Comparison of ENCODE assay signal across 13 mouse cellular contexts in the genomic region with DNA sequence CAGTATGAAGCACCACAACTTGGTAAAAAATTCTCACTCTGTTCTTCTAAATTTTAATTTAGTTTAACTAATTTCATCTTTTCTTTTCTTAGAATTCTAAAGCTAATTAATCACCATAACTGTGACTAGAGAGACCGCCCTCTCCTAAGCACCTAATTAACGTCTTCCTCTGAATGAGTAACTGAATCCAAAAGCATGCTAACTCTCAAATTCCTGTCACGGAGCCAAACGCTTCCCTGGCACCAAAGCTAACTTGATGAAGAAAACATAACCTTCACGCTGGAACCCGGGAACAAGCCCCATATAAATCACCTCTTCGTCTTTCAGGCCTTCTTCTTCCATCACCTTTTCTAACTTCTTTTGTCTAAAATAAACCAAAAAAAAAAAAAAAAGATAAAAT. TPM values are rescaled to one million over a fixed set of nuclear protein-coding genes. Genes with fewer than 3 reads are reported as not detected.
A peak's percentile ranks its signal among the peaks of the same experiment; 100 is the strongest.
DNase-seq lines count a peak whose midpoint lies in the region; ATAC-seq and TF ChIP-seq lines count a peak whose summit lies in the region.
"Had no signal": no experiment of that assay in that cellular context is flagged by ENCODE, and none has a peak within 500 bp of the region (broad histone marks: within the 10 kb centered on the region; RNA-seq: fewer than 3 reads in every experiment).

No protein-coding gene starts in this region.

- H3K36me3 ChIP-seq in hindbrain, embryonic 13.5 days, result peaks cover 72% of the 10 kb centered on the region

- H3K4me1 ChIP-seq in lung, adult 2 months (ENCODE audit: control insufficient read depth, insufficient read depth, low read length), result peaks cover 10% of the 10 kb centered on the region
- 0 out of 2 replicates have a peak, but pooled peaks cover 5% of the 10 kb centered on the region for H3K4me1 ChIP-seq in hindbrain, embryonic 13.5 days (replicated peaks)
- H3K4me1 ChIP-seq: neural tube, embryonic 12.5 days had no signal

- H3K4me3 ChIP-seq in lung, adult 2 months (replicated peaks; ENCODE audit: extremely low read depth, low read depth, low read length), result no peak overlapping the region
- H3K4me3 ChIP-seq in hindbrain, embryonic 13.5 days, result no peak overlapping the region
- H3K4me3 ChIP-seq: neural tube, embryonic 12.5 days had no signal

- H3K9me3 ChIP-seq in hindbrain, embryonic 13.5 days, result no peaks in the 10 kb centered on the region
- H3K9me3 ChIP-seq: neural tube, embryonic 12.5 days had no signal

- TF ChIP-seq POLR2A in lung, adult 2 months (IDR thresholded peaks at IDR 0.05; ENCODE audit: borderline replicate concordance, extremely low read depth, low read depth, low read length), result no peak

- TF ChIP-seq CTCF in lung, adult 2 months (IDR thresholded peaks at IDR 0.05; ENCODE audit: insufficient read depth, low read length), result no peak

- H3K4me2 ChIP-seq in hindbrain, embryonic 13.5 days, result no peak overlapping the region
- H3K4me2 ChIP-seq: neural tube, embryonic 12.5 days had no signal

- no peak overlapping the region for H3K27ac ChIP-seq in hindbrain, embryonic 13.5 days
- H3K27ac ChIP-seq: neural tube, embryonic 12.5 days had no signal

- H3K27me3 ChIP-seq in hindbrain, embryonic 13.5 days, result no peaks in the 10 kb centered on the region
- H3K27me3 ChIP-seq: neural tube, embryonic 12.5 days had no signal

- ATAC-seq in hindbrain, embryonic 13.5 days (ENCODE audit: low FRiP score), result no peak
- ATAC-seq: liver, postnatal 0 days had no signal

- 24% methylated on average over 7 of the region's 7 CpGs for WGBS in lung, adult 2 months
- WGBS in hindbrain, embryonic 13.5 days, result 65% methylated on average over 7 of the region's 7 CpGs

- peak; percentile 16 for DNase-seq in gastrocnemius, postnatal 10 days
- no peak for DNase-seq in gastrocnemius, postnatal 25 days
- peak; percentile 38 to 56 for DNase-seq in lung, adult 18-20 months
- no peak for DNase-seq in lung, adult 2 months
- peak; percentile 62 for DNase-seq in heart, postnatal 4 days
- peak; percentile 60 for DNase-seq in lung, postnatal 36 days
- DNase-seq in spleen, adult 12 weeks (ENCODE audit: low spot score), result no peak
- DNase-seq: liver, postnatal 0 days had no signal

- no peak overlapping the region for H3K9ac ChIP-seq in hindbrain, embryonic 13.5 days
- H3K9ac ChIP-seq: liver, postnatal 0 days; neural tube, embryonic 12.5 days had no signal

RNA-seq across cellular contexts. Expression of gene Stk38, which starts 15.7 kb away (rescaled TPM):
- total RNA-seq in gastrocnemius, postnatal 10 days (2021), result 10 to 100 TPM; 34.4 to 45.0 TPM
- 10 to 100 TPM; 25.2 to 26.4 TPM for total RNA-seq in gastrocnemius, postnatal 25 days (2021)
- 105 and 111 TPM in 2 replicates for polyA plus RNA-seq in lung, adult 2 months (2012; rRNA removed)
- total RNA-seq in heart, postnatal 4 days (2021), result 10 to 100 TPM; 64.3 to 67.4 TPM
- 111 and 122 TPM in 2 replicates for polyA plus RNA-seq in hindbrain, embryonic 13.5 days (2015; fragmentation: Nextera tagmentation; extraction: Ambion mirVana)

RNA-seq across cellular contexts. Expression of gene Srsf3, which starts 40.3 kb away (rescaled TPM):
- total RNA-seq in gastrocnemius, postnatal 10 days (2021), result 10 to 100 TPM; 91.3 to 94.2 TPM
- 10 to 100 TPM; 36.4 to 48.2 TPM for total RNA-seq in gastrocnemius, postnatal 25 days (2021)
- 159 and 168 TPM in 2 replicates for polyA plus RNA-seq in lung, adult 2 months (2012; rRNA removed)
- 100 to 1,000 TPM; 224 to 227 TPM for total RNA-seq in heart, postnatal 4 days (2021)
- polyA plus RNA-seq in hindbrain, embryonic 13.5 days (2015; fragmentation: Nextera tagmentation; extraction: Ambion mirVana), result 506 and 515 TPM in 2 replicates

RNA-seq across cellular contexts. Expression of gene Kctd20, which starts 40.4 kb away (rescaled TPM):
- 10 to 100 TPM; 35.9 to 42.8 TPM for total RNA-seq in gastrocnemius, postnatal 10 days (2021)
- total RNA-seq in gastrocnemius, postnatal 25 days (2021), result 10 to 100 TPM; 25.9 to 34.0 TPM
- polyA plus RNA-seq in lung, adult 2 months (2012; rRNA removed), result 37.5 and 59.5 TPM in 2 replicates
- total RNA-seq in heart, postnatal 4 days (2021), result 10 to 100 TPM; 63.1 to 65.3 TPM
- polyA plus RNA-seq in hindbrain, embryonic 13.5 days (2015; fragmentation: Nextera tagmentation; extraction: Ambion mirVana), result 96.0 and 96.7 TPM in 2 replicates

RNA-seq across cellular contexts. Expression of gene Pxt1, which starts 48.5 kb away (rescaled TPM):
- total RNA-seq in gastrocnemius, postnatal 10 days (2021), result not detected
- not detected for total RNA-seq in gastrocnemius, postnatal 25 days (2021)
- polyA plus RNA-seq in lung, adult 2 months (2012; rRNA removed), result 0.15 and 0.19 TPM in 2 replicates
- total RNA-seq in heart, postnatal 4 days (2021), result not detected
- 0.19 TPM in 1 of 2 replicates, not detected in the other for polyA plus RNA-seq in hindbrain, embryonic 13.5 days (2015; fragmentation: Nextera tagmentation; extraction: Ambion mirVana)
- total RNA-seq: gastrocnemius, adult 8-10 months; layer of hippocampus, adult 8-10 months had no signal
- polyA plus RNA-seq: embryonic facial prominence, embryonic 11.5 days; neural tube, embryonic 12.5 days had no signal

Comparison
In these comparisons a context has a peak if more than half of its experiments do, and no peak if none do; other contexts are left out.
1. DNase-seq: peak in gastrocnemius, postnatal 10 days (single experiment), lung, adult 18-20 months (2 of 2), heart, postnatal 4 days (single experiment) and lung, postnatal 36 days (single experiment); none in gastrocnemius, postnatal 25 days (single experiment), lung, adult 2 months (single experiment) and spleen, adult 12 weeks (single experiment).